ENCODE assay signal across 1 mouse cellular context in genomic region chr13:21275021-21275814, GRCm38 (mm10).
A peak's percentile ranks its signal among the peaks of the same experiment; 100 is the strongest.
TF ChIP-seq lines count a peak whose summit lies in the region.

No protein-coding gene starts in this region.

TF ChIP-seq in CH12.LX, 34 proteins besides CTCF, POLR2A, EP300 and RAD21 (continued from another document):
- no peak for TF ChIP-seq KAT2A (IDR thresholded peaks at IDR 0.05; ENCODE audit: insufficient replicate concordance, low read length)
- TF ChIP-seq USF2 (conservative IDR thresholded peaks at IDR 0.05; ENCODE audit: low read depth, low read length): no peak
- TF ChIP-seq PAX5 (IDR thresholded peaks at IDR 0.05; ENCODE audit: low read length): no peak
- TF ChIP-seq E2F4 (IDR thresholded peaks at IDR 0.05; ENCODE audit: insufficient replicate concordance, low read depth, low read length): no peak
- no peak for TF ChIP-seq IRF4 (IDR thresholded peaks at IDR 0.05; ENCODE audit: low read depth, low read length)
- no peak for TF ChIP-seq TCF12 (IDR thresholded peaks at IDR 0.05; ENCODE audit: low read depth, low read length)
- no peak for TF ChIP-seq ELF1 (IDR thresholded peaks at IDR 0.05; ENCODE audit: low read depth, low read length)
- TF ChIP-seq JUN (IDR thresholded peaks at IDR 0.05; ENCODE audit: insufficient read depth, low read depth, low read length): no peak; the same call in 1 of the 2 replicates
- no peak for TF ChIP-seq NELFE (IDR thresholded peaks at IDR 0.05; ENCODE audit: low read depth, low read length)
- TF ChIP-seq MAX (IDR thresholded peaks at IDR 0.05; ENCODE audit: low read length): no peak
- no peak for TF ChIP-seq ETS1 (conservative IDR thresholded peaks at IDR 0.05; ENCODE audit: low read depth, low read length)
- TF ChIP-seq MEF2A (IDR thresholded peaks at IDR 0.05; ENCODE audit: borderline replicate concordance, low read depth, low read length): no peak
- TF ChIP-seq MAZ (IDR thresholded peaks at IDR 0.05; ENCODE audit: low read depth, low read length): no peak
- peak; percentile 49 for TF ChIP-seq SMC3 (IDR thresholded peaks at IDR 0.05; ENCODE audit: low read depth, low read length)
- no peak for TF ChIP-seq GABPA (IDR thresholded peaks at IDR 0.05; ENCODE audit: insufficient replicate concordance, low read depth, low read length)
- TF ChIP-seq POLR2AphosphoS2 (IDR thresholded peaks at IDR 0.05; ENCODE audit: low read depth, low read length): no peak
